Mouse (Mus musculus) retina, postnatal 7 days (tissue): ENCODE results near the gene Gm20388.
"Not testable (repeated sequence)": the region's sequence is repeated elsewhere in the genome, so short reads cannot be mapped to it uniquely, and the experiment has no call there.

Source experiments
- DNase-seq: peaks from one replicate; pipeline ENCODE4 v3.0.0-alpha.2; 2012; ENCODE audit warnings: low read depth, low spot score

Gm20388 gene

DNA sequence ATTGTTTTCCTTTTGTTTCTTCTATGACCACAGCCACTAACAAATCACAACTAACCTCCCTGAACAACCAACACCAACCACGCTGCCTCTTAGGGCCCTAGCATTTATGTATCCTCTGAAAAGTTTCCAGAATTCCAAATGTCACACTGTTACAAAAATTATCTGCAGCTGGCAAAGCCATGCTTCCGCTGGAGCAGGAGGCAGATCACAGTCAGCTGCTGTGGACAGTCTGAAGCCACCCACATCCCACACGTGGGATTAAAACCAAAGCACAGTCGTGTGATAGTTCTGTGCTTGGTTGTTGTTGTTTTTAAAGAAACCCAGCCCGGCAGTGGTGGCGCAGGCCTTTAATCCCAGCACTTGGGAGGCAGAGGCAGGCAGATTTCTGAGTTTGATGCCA, 788.4 kb downstream of the Gm20388 start:
- no peak for DNase-seq

DNA sequence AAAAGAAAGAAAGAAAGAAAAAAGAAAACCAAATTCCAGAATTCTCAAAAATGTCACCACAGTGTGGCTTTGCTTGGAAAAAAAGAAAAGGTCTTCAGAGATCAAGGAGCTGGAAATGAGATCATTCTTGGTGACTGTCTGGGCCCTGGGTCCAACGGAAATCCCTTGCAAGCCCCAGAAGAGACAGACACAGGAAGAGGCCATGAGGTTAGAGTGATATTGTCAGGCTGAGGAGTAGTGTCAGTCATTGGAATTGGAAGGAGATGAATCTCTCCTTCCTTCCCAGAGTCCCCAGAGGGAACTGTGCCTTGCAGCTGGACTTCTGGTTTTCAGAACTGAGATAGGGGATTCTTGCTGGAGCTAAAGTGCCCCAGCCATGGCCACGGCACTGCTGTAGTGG, 788.9 kb downstream of the Gm20388 start:
- no peak for DNase-seq

DNA sequence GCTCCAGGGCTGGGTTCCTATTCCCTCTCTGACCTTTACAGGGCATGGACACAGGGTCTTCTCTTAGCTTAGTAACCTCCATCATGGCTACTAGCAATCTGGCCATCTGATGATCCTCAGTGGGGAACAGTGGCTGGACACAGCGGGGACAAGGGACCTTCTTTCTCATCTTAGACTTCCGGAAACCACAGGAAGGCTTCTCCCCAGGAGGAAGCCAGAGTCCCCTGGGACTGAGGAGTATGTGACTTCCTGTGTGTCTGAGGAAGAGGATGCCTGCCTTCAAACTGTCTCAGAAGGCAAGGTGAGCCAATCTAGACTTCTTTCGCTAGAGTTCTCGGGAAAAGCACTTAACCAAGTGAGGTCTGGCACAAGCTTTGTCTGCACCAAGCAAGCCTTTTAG, 789.4 kb downstream of the Gm20388 start:
- no peak for DNase-seq

- no peak for DNase-seq
These were observed 791.3 kb downstream of the Gm20388 start for GRCm38 (mm10) chr8:120701758-120702465.

DNA sequence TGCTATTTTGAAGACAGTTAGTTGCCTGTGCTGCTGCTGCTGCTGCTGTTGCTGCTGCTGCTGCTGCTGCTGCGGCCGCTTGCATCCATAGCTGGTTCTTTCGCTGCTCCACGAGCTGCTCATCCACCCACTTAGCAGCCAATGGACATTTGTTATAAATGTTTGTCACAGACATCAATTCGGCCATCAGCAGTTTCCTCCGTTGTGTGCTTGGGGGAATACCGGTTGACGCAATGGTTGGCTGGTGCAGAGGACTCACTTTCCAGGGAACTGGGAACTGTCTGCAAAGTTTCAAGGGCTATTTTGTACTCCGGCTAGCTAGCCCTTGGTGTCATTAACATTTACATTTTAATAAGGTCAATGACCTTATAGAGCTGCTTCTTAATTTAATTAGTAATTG, 793.6 kb downstream of the Gm20388 start:
- DNase-seq: no peak

DNA sequence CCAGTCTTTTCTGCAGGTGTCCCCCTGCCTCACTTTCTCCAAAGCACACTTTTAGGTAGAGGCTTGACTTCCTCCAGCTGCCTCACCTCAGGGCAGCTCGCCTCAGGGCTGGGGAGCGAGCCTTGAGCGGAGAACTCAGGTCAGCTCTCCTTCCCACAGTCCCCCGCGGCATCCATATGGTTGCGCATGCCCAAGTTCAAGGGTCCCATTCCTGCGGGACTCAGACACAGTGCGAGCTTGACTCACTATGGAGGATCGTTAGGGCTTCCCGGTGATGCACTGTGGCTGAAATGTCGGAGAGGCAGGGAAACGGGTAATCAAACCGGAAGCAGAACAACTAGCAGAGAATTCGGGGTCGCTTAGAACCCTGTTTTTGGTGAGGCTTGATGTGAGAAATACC, 794.5 kb downstream of the Gm20388 start:
- DNase-seq: no peak

- no peak for DNase-seq
These were observed 795.6 kb downstream of the Gm20388 start for GRCm38 (mm10) chr8:120706193-120706592.

- no peak for DNase-seq
These were observed 798.5 kb downstream of the Gm20388 start for GRCm38 (mm10) chr8:120709176-120709575.

GRCm38 (mm10) chr8:120715200-120715599, 804.6 kb downstream of the Gm20388 start:
- no peak for DNase-seq

GRCm38 (mm10) chr8:120715996-120716680, 805.5 kb downstream of the Gm20388 start:
- no peak for DNase-seq

DNA sequence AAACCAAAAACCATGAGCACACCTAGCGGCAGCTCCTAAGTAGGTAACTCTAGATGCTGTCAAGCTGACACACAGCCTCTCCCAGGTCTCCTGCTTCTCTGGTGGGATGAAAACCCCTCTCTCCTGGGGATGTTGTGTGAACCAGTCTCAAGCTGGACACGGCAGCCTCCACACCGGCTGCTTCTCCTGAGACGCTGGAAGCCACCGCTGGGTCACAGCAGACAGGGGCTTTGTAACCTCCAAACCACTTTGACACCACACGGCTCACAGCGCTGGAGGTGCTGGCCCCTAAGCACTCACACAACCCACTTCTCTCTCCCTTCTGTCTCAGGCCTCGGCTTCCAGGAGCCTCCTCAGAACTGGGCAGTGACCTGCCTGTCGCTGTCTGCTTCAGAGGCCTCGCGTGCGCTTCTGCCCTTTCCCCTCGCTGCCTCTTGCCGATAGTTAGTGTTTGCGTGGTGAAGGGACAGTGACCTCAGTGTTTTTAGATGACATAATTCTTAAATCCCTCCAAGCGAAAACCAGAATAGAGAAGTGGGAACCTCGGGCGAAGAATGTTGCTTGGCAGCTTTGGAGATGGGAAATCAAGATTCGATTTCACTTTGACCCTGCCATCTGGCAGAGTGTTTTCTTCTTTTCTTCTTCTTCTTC, 809.1 kb downstream of the Gm20388 start:
- DNase-seq: no peak

- DNase-seq: no peak
These were observed 812.4 kb downstream of the Gm20388 start for GRCm38 (mm10) chr8:120723025-120723424.

- not testable (repeated sequence) for DNase-seq
These were observed 813.5 kb downstream of the Gm20388 start for GRCm38 (mm10) chr8:120724096-120724495.

DNA sequence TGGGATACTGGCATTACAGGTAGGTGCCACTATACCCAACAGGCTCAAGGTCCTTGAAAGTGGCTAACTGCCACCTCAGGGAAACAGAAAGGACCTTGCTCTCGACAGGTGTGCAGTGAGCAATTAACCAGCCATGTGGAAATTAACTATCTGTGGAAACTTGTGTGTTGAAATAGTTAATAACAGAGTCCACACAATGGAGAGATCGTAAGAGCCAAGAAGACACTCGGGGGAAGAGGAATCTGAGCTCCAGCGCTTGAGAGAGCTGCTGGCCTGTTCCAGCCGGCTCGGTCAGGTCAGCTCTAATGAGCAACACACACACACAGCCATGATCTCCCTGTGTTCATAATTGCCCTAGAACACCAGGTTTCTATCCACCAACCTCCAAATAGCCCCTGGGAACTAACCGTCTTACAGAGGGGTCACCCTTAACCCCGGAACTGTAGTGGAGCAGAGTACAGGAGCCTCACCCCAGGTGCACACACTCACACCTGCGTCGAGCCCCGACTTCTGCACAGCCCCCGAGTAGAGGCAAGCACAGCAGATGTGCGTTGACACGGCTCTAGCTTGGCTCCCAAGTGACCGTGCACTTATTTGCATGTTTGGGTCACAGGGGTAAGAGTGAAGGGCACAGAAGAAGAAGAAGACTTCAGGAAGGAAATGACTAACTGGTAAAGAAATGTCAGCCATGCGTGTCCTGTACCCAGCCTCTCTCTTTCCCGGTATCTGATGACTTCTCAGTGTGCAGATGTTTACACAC, 814.4 kb downstream of the Gm20388 start:
- no peak for DNase-seq

- no peak for DNase-seq
These were observed 814.9 kb downstream of the Gm20388 start for GRCm38 (mm10) chr8:120725576-120725950.

GRCm38 (mm10) chr8:120726051-120726450, 815.4 kb downstream of the Gm20388 start:
- no peak for DNase-seq

DNA sequence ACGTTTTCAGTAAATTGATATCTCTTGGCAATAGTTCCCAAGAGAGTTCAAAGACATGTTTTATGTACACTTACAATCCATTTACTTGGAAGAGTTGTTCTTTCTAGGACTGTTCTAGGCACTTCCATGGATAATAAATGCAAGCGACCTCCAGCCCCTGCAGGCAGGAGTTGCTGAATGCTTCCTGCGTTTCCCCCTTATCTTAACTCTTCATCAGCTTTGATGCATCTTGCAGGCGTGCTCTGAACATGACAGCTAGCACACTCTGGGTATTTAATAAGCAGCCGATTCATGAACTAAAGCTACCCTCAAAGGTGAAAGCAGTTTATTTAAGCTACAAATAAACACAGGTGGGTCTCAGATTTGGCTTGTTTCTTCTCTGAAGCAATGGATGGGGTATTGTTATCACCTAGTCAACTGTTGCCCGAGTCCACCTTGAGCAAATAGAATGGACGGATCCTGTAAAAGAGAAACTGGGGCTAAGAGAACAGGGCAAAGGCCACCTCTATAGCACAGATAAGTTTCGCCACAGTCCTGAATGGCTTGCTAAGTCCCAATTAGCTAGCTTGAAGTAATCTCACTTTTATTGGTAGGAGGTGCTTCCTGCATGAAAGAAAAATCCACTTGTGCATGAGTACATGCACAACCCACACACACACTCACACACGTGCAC, 818.0 kb downstream of the Gm20388 start:
- no peak for DNase-seq

DNA sequence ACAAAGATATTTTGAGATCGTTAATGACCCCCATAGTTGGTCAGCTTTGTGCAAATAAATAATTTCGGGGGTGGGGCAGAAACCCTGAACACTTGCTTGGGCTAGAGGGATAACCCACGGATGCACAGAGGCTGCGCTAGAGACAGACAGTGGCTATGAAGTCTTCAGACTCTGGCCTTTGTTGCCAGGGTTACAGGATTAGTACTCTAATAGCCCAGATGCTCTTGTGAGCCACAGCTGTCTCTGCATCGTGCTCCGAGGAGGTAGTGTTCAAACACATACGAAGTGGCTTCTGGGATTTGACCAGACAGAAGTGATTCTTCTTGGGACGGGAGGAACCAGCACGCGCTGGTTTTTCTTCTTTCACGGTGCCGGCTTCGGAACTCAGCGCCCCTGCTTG, 820.9 kb downstream of the Gm20388 start:
- peak; percentile 31 for DNase-seq

DNA sequence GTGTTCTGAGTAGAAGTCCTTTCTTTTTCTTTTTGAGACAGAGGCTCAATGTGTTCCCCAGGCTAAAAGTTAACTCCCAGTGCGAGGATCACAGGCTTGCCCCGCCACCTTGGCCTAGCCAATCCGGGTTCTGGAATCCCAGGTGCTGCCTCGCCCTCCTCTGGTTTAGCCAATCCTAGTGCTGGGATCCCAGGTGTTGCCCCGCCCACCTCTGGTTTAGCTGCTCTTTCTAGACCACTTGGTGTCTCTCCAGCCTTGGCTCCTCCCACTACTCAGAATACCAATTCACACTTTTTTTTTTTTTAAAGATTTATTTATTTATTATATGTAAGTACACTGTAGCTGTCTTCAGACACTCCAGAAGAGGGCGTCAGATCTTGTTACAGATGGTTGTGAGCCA, 821.4 kb downstream of the Gm20388 start:
- no peak for DNase-seq

GRCm38 (mm10) chr8:120735770-120736481, 825.3 kb downstream of the Gm20388 start, which contains the start of gene Irf8:
Gene Irf8, plus strand, starts transcription at chr8:120736358.
- peak; percentile 73 for DNase-seq

GRCm38 (mm10) chr8:120736486-120736885, 825.8 kb downstream of the Gm20388 start:
- peak; percentile 11 for DNase-seq
